Mouse (Mus musculus) testis, adult 2 months (tissue): ENCODE data around the gene Atp10b. TPM values are rescaled to one million over a fixed set of nuclear protein-coding genes. Genes with fewer than 3 reads are reported as not detected.

Experiments
- H3K27ac ChIP-seq: fragments of 200-500 bp; 2 replicates; pipeline ENCODE4 v1.5.1; 2012; ENCODE audit warnings: low read depth, low read length; ENCODE audit not compliant: control insufficient read depth, insufficient read depth
- H3K27me3 ChIP-seq: fragments of 200-500 bp; 2 replicates; pipeline ENCODE4 v1.6.1; 2012; ENCODE audit warnings: mild to moderate bottlenecking, low read length, moderate library complexity; ENCODE audit not compliant: control insufficient read depth, insufficient read depth
- H3K36me3 ChIP-seq: fragments of 200-500 bp; 2 replicates; pipeline ENCODE4 v1.6.1; 2012; ENCODE audit warnings: mild to moderate bottlenecking, low read length; ENCODE audit not compliant: control insufficient read depth, insufficient read depth
- H3K4me1 ChIP-seq: fragments of 200-500 bp; 2 replicates; pipeline ENCODE4 v1.6.1; 2012; ENCODE audit warnings: low read length; ENCODE audit not compliant: control insufficient read depth, insufficient read depth
- H3K4me3 ChIP-seq: fragments of 200-500 bp; 2 replicates; pipeline ENCODE4 v1.5.1; 2012; ENCODE audit warnings: low read depth, mild to moderate bottlenecking, low read length, moderate library complexity, mixed read lengths; ENCODE audit not compliant: control insufficient read depth
- CTCF ChIP-seq: fragments of 200-500 bp; IDR thresholded peaks from 2 replicates; pipeline ENCODE4 v1.5.1; 2012; ENCODE audit warnings: low read depth, mild to moderate bottlenecking, inconsistent platforms, low read length, moderate library complexity; ENCODE audit not compliant: control insufficient read depth, insufficient read depth, insufficient replicate concordance
- POLR2A ChIP-seq: fragments of 200-500 bp; IDR thresholded peaks from 2 replicates; pipeline ENCODE4 v1.6.1; 2012; ENCODE audit warnings: low read depth, mild to moderate bottlenecking, inconsistent platforms, low read length, moderate library complexity; ENCODE audit not compliant: control insufficient read depth
- polyA plus RNA-seq: library from polyadenylated mRNA; depleted of rRNA; stranded (reverse); fragments of >200 nt; gene quantifications from 2 replicates; pipeline ENCODE4 v1.2.3, GENCODE M21; 2012; rRNA removed

Atp10b gene
- polyA plus RNA-seq, 1 experiment: 0.17 TPM

- H3K4me3 ChIP-seq: no peak overlapping the region
These were observed 120.0 kb downstream of the Atp10b start for GRCm38 (mm10) chr11:43269503-43270255.

GRCm38 (mm10) chr11:43270256-43270806 lies 120.7 kb downstream of the Atp10b start:
- no peaks in the 10 kb centered on the region for H3K36me3 ChIP-seq
- H3K27me3 ChIP-seq: no peaks in the 10 kb centered on the region
- no peak overlapping the region for H3K4me3 ChIP-seq
- no peak overlapping the region for H3K27ac ChIP-seq
- no peaks in the 10 kb centered on the region for H3K4me1 ChIP-seq
- TF ChIP-seq POLR2A (no peak), CTCF (no peak)

More at GRCm38 (mm10) chr11:43269503-43270255, 120.0 kb downstream of the Atp10b start:
- Histone ChIP-seq H3K36me3 (no peaks in the 10 kb centered on the region), H3K27ac (no peak overlapping the region), H3K4me1 (no peaks in the 10 kb centered on the region), H3K27me3 (no peaks in the 10 kb centered on the region)
- no peak for TF ChIP-seq POLR2A
- TF ChIP-seq CTCF: no peak

- H3K27ac ChIP-seq: no peak overlapping the region
- TF ChIP-seq POLR2A: no peak
- TF ChIP-seq CTCF: no peak
These were observed 124.2 kb downstream of the Atp10b start for GRCm38 (mm10) chr11:43273896-43274295.

GRCm38 (mm10) chr11:43297584-43297983 lies 147.9 kb downstream of the Atp10b start:
- Histone ChIP-seq H3K36me3 (no peaks in the 10 kb centered on the region), H3K4me1 (no peaks in the 10 kb centered on the region), H3K27me3 (no peaks in the 10 kb centered on the region), H3K4me3 (no peak overlapping the region), H3K27ac (no peak overlapping the region)
- TF ChIP-seq POLR2A: no peak
- no peak for TF ChIP-seq CTCF

More at GRCm38 (mm10) chr11:43273896-43274295, 124.2 kb downstream of the Atp10b start:
- Histone ChIP-seq H3K27me3 (no peaks in the 10 kb centered on the region), H3K4me3 (no peak overlapping the region), H3K4me1 (no peaks in the 10 kb centered on the region), H3K36me3 (no peaks in the 10 kb centered on the region)

- H3K27ac ChIP-seq: no peak overlapping the region
- H3K4me3 ChIP-seq: no peak overlapping the region
- no peak for TF ChIP-seq CTCF
- no peak for TF ChIP-seq POLR2A
- H3K27me3 ChIP-seq: no peaks in the 10 kb centered on the region
- H3K36me3 ChIP-seq: no peaks in the 10 kb centered on the region
- H3K4me1 ChIP-seq: no peaks in the 10 kb centered on the region
These were observed 161.3 kb downstream of the Atp10b start for GRCm38 (mm10) chr11:43311000-43311399.

Other genes with a start within 250 kb of the Atp10b start
- gene Gm9972, start 114.1 kb upstream of the Atp10b start, polyA plus RNA-seq: not detected in 2 replicates